Mouse (Mus musculus): ENCODE data around the gene Cmss1.

Cmss1 gene

GRCm38 (mm10) chr16:57556244-57556643 is 50.4 kb downstream of the Cmss1 start:
- peak in 1 of 2 experiments; percentile 28 for DNase-seq

- peak; percentile 28 to 59 for DNase-seq
Observed at GRCm38 (mm10) chr16:57555667-57556066, 51.0 kb downstream of the Cmss1 start.

DNA sequence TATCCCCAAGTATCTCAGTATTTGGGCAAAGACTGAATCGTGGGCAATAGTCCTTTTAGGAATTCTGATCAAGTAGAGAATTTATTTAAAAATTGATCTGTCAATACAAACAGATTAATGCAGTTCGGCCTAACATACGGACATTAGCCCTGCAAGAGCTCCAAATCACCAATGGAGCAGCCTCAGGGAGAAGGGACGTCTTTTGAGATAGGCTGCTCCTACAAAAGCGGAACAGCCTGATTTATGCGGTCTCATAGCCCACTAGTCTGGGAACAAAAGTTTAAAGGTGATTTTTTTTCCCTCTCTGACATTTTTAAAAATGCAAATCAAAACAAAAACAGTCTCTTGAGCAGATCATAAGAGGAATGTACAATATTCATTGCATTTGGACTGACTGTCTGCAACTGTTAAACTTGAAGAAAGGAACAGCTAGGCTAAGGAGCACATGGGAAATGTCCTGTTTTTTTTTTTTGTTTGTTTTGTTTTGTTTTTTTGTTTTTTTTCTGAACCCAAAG is 51.7 kb downstream of the Cmss1 start:
- peak; percentile 13 to 39 for DNase-seq

GRCm38 (mm10) chr16:57553235-57553634 is 53.4 kb downstream of the Cmss1 start:
- no peak for DNase-seq

DNA sequence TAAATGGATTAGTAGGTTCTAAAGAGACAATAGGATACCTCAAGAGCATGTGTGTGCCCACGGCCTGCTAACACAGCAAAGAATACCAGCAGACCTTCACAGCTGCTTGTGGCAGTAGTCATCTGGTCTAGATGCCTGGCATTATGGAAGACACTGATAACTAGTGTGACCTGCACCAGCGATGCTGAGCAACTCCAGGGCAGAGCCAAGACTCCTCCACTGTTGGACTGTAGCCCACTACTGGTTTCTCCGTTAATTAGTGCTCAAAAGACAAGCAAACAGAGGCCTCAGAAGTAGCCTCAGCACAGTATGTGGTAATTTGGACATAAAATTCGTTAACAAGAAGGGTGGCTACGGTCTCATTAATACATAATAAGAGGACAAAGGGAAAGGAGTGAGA is 54.0 kb downstream of the Cmss1 start:
- DNase-seq: no peak

DNA sequence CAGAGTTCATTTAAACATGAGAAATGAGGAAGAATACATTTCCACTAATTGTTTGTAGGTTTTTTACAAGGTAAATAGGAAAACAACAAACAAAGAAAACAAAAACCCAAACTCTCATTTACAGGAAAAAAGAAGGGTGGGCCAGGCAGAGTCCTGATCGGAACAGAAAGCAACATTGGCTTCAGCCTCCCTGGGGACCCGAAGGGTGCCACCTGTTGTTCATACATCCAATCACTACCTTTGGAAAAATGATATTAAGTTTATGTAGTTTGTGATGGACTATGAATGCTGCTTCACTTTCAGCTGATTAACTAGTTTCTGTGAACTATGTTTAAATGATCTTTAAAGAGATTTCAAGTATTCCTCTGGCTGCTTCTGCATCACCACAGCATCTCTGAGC is 55.0 kb downstream of the Cmss1 start:
- DNase-seq: peak in 1 of 2 experiments; percentile 14

GRCm38 (mm10) chr16:57550817-57551216 is 55.8 kb downstream of the Cmss1 start:
- no peak for DNase-seq

GRCm38 (mm10) chr16:57550088-57550487 is 56.6 kb downstream of the Cmss1 start:
- no peak for DNase-seq

- peak; percentile 77 to 84 for DNase-seq
Observed at GRCm38 (mm10) chr16:57549061-57550037, 57.3 kb downstream of the Cmss1 start.

GRCm38 (mm10) chr16:57548608-57549007 is 58.1 kb downstream of the Cmss1 start:
- no peak for DNase-seq

DNA sequence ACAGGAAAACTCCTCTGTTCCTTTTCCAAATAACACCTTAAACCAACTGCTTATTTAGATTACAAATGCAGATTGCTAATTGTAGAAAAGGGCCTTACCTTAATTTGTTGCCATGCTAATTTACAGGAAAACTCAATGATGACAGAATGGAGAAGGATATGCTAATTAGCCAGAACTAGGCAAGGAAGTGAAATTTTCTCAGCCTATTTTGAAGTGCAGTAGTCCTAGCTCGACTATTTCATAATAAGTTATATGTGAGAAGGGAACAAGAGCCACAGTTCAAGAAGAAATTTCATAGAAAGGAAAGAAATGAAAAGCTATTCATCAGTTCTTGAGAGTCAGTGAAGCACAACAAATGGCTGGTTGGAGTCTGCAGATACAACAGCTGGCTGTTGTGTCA is 60.3 kb downstream of the Cmss1 start:
- DNase-seq: no peak

GRCm38 (mm10) chr16:57544441-57544840 is 62.2 kb downstream of the Cmss1 start:
- DNase-seq: no peak

DNA sequence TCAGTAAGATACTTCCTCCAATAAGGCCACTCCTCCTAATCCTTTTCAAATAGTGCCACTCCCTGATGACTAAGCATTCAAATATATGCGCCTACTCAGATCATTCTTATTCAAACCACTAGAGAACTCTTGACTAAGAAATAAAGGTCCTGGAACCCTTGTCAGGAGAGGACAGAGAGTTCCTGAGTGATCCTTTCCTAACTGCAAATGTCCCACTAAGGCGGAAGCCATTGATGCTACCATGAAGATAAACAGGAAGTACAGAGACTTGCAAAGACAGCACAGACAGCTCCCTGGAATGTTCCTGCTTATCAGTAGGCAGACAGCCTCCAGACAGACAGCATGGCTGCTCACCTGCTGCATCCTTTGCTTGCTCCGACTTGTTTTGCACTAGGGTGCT is 63.4 kb downstream of the Cmss1 start:
- no peak for DNase-seq

GRCm38 (mm10) chr16:57536511-57536910 is 70.2 kb downstream of the Cmss1 start:
- no peak for DNase-seq

DNA sequence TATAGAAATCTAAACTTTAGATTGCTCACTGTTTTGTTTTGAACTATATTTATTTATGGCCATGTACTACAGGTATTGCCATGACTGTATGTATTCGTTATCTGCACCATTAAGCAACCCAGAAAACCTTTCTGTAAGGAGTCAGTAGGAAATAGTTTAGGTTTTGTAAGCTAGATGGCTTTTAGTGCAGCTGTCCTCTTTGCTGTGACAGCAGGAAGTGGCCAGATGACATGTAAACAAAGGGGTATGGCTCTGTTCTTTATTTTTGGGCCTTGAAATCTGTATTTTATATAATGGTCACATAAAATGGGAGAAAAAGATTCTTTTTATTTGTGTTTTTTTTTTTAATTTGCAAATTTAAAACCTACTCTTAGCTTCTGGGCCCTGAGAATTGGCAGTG is 71.9 kb downstream of the Cmss1 start:
- no peak for DNase-seq

DNA sequence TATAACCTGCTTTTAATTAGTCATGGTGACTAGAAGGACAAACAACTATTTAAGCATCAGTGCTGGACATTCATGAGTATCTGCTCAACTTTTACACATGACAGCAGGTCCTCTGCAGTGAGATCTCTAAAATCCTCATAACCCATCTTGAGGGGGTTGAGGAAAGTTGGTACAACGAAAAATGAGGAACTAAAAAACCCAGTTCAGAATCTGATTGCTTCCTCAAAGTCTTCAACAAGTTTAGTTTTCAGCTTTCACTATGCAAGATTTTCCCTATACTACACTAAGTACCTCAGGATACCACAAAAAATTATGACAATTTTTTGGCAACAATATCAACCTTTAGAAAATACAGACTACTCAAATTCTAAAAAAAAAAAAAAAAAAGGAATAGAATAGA is 72.3 kb downstream of the Cmss1 start:
- DNase-seq: no peak

- DNase-seq: no peak
Observed at GRCm38 (mm10) chr16:57532081-57532493, 74.6 kb downstream of the Cmss1 start.

DNA sequence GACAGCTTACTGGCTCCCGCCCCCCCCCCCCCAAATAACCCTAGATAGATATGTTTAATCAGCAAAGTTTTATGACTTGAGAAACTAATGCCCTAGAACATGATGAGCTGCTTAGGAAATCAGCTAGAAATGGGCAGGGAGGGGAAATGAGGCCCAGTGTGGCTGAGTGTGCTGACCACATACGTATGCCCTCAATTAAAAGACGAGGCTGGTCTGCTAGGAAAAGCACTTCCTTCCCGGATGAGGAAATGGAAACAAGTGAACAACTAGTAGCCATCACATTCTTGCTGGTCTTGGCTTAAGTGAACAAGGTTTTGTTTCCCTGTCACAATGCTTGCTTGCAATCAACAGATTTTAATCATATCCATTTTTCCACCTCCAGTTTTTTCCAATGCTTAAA is 76.1 kb downstream of the Cmss1 start:
- DNase-seq: no peak

- DNase-seq: no peak
Observed at GRCm38 (mm10) chr16:57528457-57528856, 78.2 kb downstream of the Cmss1 start.

DNA sequence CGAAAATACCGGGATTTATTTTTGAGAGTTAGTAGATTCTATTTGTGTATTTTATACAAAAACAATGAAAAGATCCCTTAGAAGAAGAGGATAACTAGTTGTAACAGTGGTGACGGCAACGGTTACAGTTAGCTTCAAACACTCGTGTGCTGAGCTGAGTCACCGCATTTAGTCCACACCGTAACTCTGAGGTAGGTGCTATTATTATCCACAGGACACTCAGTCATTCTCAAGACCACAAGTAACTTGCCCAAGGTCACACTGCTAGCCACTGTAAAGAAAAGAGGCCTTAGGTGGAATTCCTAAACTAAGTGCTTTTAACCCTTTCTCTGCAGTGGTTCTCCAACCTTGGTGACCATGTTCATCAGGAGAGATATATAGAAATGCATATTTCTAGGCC is 79.8 kb downstream of the Cmss1 start:
- DNase-seq: no peak

DNA sequence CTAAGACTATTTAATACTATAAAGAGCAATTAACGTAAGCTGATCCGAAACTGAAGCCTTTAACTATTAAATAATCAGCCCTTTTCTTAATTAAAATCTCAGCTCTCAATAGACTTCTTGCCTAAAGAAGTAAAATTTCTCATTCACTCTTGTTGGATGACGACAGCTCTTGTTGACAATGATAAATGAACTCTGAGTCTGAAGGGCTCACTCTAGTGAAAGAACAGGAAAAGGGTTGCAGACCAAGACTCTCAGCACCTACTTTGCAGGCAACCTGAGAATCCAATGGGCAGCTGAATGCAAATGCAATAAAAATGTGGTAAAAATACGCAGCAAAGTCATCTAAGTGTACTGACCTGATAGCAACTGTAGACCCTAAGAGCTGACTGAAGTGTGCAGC is 81.2 kb downstream of the Cmss1 start:
- no peak for DNase-seq

GRCm38 (mm10) chr16:57525046-57525445 is 81.6 kb downstream of the Cmss1 start:
- no peak for DNase-seq

GRCm38 (mm10) chr16:57515636-57516035 is 91.0 kb downstream of the Cmss1 start:
- no peak for DNase-seq

DNA sequence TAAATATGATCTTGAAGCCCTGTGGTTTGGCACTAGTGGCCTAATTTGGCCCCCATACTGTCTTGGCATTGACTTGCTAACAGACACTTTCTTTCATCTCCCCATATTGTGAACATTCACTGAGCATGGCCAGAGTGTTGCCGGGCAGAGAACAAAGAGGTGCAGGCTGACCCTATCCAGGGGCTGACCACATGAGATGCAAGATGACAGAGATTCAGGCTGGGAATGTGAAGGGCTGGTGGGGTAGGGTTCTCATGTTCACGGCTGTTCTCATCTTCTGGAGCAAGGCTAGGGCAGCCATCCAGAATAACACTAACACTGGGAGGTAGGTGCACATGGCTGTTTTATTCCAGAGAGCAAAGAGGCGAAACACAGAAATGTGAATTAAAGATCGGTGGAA is 92.3 kb downstream of the Cmss1 start:
- no peak for DNase-seq

Measured in kidney, postnatal 25 days (tissue).